Mouse (Mus musculus) lung, postnatal 10 days (tissue): Measurements from ENCODE around the gene Anxa6.
"Not testable (repeated sequence)": the region's sequence is repeated elsewhere in the genome, so short reads cannot be mapped to it uniquely, and the experiment has no call there.

ENCODE experiments used
- DNase-seq: peaks from one replicate; pipeline ENCODE4 v3.0.0; 2021

Gene Anxa6

DNA sequence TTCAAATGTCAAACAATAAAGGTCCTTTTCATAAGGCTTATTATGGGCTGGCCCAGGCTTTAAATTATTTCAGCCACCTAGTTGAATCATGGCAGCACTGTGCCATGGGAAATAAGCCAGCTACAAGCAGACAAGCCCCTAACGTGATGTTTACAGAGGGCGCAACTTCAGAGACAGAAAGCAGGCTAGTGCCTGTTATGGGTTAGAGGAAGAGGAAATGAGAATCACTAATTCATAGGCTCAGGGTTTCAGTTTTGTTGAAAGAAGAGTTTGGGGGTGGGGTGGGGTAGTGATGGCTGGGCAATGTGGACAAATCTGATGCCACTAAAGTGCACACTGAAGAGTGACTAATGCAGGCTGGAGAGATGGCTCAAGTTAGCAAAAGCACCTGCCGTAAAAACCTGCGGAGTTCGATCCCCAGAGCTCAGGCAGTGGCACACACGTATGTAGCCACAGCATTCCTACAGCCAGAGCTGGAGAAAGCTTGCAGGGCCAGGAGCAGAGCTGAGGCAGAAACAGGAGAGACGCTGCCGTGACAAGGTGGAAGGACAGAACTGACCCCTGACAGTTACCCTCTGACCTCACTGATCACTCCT lies 44.4 kb downstream of the Anxa6 start:
- DNase-seq, result no peak

DNA sequence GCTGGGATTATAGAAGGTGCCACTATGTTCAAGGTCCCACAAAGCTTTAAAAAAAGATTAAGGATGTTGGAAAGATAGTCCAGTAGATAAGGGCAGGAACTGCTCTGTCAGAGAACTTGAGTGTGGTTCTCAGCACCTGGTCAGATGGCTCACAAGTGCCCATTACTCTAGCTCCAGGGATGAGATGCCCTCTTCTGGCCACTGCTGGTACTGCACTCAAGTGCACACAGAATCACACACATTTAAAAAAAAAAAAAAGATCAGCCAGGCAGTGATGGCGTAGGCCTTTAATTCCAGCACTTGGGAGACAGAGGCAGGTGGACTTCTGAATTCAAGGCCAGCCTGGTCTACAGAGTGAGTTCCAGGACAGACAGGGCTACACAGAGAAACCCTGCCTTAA lies 45.3 kb downstream of the Anxa6 start:
- DNase-seq, result peak; percentile 68

DNA sequence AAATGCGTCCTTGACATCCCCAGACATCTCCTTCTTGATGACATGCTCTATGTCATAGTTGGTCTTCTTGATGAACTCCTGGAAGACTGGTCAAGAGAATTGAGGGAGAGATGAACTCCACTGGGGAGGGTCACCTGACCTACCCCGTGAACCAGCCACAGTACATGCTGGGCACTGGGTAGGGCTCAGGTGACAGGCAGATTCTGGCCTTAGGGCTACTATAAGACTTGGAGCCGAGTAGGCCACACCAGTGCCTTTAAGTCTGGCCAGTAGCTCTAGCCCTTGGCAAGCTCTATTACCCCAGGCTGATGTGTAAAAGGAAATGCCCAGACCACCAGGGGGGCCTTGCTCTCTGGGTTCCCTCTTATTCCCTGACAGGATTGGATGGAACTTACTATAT lies 48.2 kb downstream of the Anxa6 start:
- DNase-seq, result no peak

DNA sequence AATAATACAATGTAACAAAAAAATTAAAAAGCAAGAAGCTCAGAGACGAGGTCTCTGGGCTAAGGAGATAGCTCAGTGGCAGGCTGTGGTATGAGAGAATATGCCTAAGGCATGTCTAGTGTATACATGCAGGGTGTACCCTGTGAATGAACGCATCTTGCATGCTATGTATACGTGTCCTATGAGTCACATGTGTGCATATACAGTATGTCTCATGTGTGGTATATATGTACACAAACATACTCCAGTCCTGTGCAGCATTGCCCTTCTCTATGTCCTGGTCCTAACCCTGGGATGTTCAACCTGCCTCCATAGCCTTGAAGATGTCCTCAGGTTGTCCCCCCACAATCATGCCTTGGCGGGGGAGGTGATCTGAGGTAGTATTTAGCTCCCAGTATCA lies 48.7 kb downstream of the Anxa6 start:
- no peak for DNase-seq

DNA sequence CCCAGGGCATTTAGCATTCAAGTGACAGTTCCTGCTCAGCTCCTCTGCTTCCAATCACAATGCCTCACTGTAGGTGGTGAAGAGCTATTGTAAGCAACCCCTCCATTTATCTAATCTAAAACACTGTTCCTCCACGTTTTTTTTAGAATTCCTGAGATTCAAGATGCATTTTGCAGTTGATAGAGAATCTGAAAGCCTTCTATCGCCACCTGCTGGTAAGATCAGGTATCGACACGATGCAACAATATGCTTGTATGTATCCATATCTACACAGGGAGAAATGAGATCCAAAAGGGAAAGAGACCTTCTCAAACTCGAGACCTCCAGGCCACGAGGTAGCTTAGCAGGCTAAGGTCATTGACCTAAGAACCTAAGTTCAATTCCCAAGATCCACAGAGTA lies 49.2 kb downstream of the Anxa6 start:
- peak; percentile 84 for DNase-seq

DNA sequence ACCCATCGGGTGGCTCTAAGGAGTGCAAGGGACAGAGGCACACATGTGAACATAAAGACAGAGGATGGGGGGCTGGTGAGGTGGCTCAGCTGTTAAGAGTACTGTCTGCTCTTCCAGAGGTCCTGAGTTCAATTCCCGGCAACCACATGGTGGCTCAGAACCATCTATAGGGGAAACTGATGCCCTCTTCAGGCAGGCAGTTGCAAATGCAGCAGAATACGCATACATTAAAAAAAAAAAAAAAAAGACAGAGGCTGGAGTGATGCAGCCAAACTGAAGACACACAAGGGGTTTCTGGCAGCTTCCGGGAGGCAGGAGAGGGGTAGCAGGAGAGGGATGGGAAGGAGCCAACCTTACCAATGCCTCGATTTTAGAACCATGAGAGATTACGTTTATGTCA lies 50.7 kb downstream of the Anxa6 start:
- DNase-seq, result no peak

DNA sequence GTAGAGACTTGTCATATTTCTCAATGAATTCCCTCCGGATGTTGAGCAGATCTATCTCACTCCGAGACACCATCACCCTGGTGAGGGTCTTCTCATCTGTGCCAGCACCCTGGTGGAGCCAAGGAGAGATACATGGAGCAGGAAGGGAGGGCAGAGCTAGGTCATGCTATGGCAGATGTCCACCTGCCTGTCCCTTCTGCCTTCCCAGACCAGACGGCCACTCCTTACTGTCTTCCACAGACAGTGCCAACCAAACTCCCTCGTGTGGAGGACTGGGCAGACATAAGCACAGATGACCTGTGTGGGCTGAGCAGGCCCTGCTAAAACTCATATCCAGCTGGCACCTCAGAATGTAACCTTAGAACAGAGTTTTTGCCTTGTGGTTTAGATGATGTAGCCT lies 51.6 kb downstream of the Anxa6 start:
- DNase-seq, result no peak

DNA sequence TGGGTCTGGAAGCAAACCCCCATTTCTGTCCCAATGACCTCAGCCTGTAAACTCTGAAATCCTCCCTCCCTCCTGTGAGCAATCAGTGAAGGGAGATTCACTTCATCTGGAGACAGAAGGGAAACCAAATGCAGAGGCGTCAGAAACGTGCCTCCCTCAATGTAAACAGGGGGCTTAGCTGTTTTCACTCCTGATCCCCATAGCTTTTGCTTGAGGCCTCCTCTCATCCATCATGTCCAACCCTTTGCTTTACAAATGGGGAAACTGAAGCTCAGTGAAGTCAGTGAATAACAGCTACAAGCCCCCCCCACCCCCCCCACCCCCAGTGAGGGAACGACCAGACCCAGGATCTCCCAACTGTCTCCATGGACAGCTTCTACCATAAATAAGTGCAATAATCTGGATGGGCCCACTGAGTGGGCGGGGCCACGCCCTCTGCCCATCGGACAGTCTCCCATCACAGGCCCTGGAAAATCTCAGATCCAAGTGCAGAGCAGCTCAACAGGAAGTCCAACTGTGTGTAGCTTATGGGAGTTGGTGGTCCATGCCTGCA lies 55.8 kb downstream of the Anxa6 start:
- no peak for DNase-seq

DNA sequence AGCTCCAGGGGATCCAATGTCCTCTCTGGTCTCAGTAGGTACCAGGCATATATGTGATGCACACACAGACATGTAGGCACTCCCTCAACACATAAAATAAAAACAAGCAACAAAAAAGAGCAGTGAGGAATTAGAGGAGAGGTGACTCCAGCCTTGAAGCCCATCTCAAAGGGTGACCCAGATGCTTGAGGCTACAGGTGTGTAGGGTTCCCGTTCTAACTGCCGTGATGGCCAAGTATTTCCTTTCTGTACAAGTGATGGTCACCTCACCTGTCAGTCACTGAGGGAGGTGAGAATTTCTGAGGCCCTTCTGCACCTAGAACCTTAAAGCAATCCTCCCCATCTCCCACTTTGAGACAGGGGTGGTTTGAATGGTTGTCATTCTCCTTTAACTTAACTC lies 56.9 kb downstream of the Anxa6 start:
- no peak for DNase-seq

DNA sequence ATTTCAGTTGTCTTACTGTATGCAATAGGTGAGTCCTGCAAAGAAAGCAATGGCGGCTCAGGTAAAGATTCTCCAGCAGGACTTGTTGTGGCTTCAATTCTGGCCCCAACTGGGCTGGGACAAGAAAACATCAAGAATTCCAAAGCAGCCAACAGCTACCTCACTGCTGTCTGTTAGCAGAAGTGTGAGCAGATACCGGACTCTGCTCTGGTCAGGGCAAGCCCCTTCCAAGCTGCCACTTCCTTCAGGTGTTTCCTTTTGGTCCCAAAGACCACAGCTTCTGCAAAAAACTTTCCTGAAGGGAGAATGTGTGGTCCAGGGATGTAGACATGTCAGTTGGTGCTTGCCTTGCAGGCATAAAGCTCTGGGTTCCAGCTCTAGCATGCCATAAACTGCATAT lies 57.5 kb downstream of the Anxa6 start:
- no peak for DNase-seq

DNA sequence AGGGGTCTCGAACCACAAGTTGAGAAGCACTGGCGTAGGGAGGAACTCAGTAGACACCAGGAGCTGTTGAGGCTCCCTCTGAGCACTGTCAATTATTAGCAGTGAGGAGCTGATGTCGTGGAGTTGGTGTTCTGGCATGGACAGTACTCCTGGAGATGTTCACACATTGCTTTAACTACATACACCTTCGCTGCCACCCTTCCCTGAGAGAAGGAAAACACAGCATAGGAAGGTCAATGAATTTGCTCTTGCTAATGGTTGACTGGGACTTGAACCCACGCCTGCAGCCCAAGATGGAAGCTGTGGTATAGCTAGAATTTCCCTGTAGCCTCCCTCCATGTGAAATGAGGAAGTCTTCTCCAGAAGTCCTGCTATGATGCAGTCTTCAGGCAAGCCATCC lies 57.9 kb downstream of the Anxa6 start:
- DNase-seq, result no peak

DNA sequence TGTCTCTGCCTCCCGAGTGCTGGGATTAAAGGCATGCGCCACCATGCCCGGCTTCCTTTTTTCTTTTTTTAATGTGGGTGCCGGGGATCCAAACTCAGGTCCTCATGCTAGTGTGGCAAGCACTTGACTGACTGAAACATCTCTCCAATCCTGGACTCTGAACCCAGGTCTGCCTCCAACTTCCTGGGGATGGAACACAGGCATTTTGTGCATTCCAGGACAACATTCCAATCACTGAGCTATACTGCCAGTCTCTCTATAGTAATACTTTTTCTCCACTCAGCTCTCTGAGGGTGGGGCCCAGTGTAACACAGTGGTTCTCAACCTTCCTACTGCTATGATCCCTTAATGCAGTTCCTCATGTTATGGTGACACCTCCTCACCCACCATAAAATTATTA lies 58.6 kb downstream of the Anxa6 start:
- no peak for DNase-seq

DNA sequence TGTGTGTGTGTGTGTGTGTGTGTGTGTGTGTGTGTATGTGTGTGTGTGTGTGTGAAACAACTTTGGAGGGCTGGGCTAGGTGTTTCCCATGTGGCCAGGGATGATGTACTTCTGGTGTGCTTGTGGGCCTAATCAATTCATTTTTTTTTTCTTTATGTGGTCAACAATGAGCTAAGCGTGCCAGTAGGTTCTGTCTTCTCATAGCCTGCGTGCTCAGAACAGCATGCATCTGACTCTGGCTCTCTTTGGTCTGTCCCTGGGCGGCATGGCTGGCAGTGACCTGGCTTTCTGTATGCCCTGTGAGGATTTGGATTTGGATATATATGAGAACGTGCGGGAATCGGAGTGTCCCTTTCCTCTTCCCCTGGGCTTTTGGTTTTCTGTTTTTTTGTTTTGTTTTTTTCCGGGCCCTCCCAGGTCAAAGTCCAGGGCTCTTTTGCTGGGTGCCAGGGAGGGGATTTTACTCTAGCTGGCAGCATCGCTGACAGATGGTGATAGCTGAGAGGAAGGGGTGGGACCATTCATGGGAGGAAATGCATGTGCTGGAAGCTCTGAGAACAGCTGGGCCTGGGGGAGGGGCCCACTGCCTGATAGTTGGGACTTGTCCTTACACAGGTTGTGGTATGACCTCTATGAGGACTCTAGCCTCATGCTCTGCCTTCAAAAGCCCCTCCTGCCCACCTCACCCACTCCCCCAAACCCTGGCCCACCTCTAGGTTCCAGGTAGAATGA lies 59.6 kb downstream of the Anxa6 start:
- peak; percentile 88 for DNase-seq

DNA sequence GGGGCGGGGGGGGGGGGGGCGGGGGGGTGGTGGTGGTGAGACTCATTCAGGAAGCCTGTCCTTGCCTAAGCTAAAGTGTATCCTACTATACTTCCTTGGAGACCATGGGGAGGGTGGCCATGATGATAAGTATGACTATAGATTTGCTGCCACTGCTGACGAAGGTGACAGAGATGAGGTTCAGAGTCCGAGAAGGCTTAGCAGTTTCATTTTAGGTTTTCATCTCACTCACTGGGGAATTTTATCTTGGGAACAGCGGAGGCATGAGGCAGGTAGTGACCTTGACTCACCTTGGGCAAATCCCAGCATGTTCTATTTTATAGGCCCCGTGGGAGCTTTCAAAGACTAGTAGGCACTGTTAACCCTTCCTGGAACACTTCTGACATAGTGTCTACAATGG lies 60.5 kb downstream of the Anxa6 start:
- no peak for DNase-seq

DNA sequence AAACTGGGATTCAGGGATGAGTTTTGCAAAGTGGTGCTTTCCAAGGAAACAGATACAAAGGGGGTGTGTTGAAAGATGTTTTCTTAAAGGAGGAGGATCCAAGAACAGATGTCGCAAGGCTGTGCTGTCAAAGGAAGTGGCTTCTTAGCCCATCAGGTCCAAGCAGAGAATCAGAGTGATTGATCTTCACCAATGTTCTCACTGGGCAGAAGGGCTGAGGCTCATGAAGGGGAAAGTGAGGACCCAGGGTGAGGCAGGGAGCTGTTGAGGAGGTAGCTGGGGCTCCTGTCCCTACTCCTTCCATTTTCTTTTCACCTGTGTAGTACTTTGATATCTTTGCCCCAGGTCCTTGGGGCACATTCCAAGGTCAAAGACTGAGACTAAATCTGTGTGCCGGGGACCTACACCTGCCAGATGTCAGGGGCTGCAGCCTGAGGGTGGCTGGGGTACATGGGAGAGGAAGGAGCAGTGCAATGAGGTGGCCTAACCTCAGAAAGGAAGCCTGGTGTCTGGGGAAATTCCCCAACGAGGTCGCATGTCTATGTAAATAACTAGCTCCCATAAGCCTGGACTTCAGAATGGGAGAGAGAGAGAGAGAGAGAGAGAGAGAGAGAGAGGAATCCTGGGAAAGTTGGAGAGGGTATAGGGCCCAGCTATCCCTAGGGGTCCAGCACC lies 61.1 kb downstream of the Anxa6 start:
- DNase-seq, result no peak

DNA sequence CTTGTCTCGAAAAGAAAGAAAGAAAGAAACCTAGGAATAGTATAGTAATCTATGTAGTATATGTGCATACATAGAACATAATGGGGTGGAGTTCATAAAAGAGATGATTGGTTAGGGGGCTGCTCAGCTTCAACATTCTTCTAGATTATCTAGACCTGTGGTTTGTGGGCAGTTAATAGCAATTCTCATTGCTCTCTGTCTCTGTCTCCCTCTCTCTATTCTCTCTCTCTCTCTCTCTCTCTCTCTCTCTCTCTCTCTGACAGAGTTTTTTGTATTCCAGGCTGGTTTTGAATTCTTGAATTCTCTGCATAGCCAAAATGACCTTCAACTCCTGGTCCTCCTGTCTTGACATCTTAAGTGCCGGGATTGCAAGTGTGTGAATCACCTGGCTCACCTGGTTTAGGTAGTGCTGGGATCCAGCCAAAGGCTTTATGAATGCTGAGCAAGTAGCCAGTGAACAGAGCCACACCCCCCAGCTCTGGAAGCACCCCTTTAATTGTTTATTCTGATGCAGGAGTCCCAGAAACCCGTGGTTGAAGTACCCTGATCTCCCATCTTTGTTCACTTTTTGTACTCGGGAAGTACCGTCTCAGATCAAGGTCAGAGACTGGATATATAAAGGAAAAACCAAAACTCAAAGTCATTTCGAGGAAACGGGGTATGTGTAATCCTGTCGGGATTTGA lies 61.7 kb downstream of the Anxa6 start:
- no peak for DNase-seq

DNA sequence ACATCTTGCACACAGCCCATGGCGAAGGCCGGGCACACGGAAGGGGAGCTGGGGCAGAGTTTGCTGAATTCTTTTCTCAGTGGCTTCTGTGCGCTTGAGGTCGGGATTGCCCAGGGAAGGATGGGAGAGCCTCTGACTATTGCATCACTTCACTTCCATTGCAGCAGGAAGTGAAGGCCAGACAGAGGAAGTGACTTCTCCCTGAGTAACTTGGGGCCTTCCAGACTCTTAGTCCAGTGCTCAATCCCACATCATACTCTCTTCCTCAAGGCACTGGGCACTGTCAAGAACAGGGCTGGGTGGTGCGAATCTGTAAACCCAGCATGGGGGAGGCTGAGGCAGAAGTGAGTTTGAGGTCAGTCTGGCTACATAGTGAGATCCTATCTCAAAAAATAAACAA lies 68.0 kb downstream of the Anxa6 start:
- DNase-seq, result no peak

DNA sequence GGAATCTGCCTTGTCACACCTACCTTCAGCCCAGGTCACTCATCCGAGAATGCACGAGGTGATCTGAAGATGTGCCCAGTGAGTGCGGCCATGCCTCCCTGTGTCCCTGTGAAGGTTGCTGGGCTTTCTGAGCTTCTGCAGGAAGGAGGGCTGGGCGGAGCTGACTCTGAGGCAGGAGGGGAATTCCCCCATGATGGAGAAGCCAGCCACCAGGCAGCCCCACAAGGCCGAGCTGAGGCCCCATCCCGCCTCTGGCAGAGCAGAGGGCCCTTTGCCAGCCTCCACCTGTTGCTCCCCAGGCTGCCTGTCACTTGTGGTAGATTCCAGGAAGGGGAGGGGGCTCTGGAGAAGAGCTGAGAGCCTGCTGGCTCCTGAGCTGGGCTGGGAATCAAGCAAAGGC lies 70.4 kb downstream of the Anxa6 start, which contains the start of gene Tnip1:
TSS of gene Tnip1 (minus strand) at position 108 of the 400 bp plus-strand sequence.
- peak; percentile 29 for DNase-seq

DNA sequence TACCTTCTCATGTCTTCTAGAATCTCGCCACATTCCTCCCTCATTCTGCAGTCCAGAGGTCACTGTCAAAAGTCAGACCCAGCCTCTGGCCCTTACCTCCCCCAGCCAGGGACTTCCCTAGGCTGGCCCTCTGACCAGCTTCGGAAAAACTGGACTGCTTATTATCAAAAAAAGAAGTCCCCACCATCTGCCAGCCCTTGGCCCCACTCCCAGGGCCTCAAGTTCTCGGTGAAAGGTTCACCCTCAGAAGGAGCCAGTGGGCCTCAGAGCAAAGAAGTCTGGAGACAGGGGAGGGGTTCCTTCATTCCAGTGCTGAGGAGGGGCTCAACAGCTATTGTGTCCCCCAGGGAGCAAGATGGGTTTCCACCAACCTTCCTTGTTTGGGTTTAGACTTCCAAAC lies 71.3 kb downstream of the Anxa6 start:
- peak; percentile 33 for DNase-seq

DNA sequence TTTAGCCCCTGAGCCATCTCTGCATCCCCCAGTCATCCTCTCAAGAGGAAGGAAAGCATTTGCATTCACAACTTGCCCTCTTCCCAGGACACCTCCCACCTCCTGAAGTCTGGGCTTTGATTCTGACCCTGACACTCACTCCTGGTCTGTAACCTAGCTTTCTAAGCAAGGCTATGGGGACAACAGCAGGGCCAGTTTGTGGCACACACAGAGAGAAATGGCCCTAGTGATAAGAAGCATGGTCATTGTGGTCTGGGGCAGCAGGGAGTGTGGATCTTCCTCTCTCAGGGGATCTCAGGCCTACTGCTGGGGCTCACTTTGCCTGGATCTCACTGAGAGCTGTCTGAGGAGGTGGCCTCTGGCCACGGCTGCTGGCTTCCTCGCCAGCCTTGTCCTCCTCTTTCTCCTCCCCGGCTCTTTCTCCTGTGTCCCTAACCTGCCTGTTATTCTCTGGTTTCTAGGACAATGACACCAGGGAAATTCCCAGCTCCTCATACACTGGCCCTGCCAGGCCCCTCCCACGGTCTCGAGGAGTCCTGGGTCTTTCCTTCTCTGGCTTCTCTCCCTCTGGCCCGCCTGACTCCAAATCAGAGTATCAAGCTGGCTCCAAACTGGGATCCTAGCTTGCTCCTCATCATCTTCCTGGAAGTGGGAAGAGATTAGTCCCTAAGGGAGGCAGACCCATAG lies 71.9 kb downstream of the Anxa6 start:
- no peak for DNase-seq

DNA sequence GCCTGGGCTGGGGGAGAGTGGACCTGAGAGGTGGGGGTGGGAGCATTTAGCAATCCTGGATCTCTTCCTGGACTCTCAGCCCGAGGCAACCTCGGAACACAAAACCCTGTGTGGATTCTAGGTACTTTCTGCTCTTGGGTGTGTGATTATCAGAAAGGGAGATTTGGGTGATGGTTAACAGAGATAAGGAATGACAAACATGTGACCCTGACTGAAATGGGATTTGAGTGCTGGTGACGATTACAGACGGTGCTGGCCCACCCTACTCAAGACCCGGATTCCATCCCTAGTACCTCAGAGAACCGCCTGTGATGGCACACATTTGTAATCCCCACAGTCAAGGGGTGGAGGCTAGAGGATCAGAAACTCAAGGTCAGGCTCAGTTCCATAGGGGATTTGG lies 73.0 kb downstream of the Anxa6 start:
- no peak for DNase-seq

DNA sequence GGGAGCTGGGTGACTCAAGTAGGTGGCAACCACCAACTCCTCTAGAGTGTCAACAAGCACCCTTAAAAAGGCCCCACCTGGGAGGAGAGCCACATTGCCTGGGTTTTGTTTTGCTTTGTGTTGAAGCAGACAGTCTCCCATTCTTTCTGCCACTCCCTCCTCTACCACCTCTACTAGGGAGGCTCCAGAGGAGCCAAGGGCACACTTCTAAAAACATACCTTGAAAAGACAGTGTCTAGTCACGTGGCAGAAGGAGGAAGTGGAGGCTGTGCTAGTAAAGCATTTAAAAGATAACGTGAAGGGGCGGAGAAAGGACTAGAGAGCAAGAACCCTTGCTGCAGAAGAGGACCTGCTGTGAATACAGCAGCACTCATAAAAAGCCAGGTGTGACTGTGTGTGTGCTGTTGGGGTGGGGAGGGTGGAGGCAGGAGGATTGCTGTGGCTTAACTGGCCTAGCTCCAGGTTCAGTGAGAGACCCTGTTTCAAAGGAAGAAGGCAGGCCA lies 74.6 kb downstream of the Anxa6 start:
- peak; percentile 40 for DNase-seq

DNA sequence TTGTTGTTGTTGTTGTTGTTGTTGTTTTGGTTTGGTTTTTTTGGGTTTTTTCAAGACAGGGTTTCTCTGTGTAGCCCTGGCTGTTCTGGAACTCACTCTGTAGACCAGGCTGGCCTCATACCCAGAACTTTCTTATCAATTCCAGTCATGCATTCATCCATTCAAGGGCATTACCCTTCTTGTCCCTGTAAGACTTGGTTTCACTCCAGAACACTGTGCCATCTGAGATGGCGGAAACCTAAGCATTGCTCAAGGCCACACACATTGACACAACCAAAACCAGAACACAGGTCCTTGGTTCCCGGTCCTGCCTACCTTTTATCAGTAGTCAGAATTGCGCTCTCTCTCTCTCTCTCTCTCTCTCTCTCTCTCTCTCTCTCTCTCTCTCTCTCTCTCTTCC lies 75.5 kb downstream of the Anxa6 start:
- not testable (repeated sequence) for DNase-seq
